Mouse (Mus musculus) right cerebral cortex, postnatal 25 days (tissue): ENCODE results near the gene Raet1e.
"Not testable (repeated sequence)": the region's sequence is repeated elsewhere in the genome, so short reads cannot be mapped to it uniquely, and the experiment has no call there.

Experiments
- DNase-seq: peaks from one replicate; pipeline ENCODE4 v3.0.0; 2022

The Raet1e gene

DNA sequence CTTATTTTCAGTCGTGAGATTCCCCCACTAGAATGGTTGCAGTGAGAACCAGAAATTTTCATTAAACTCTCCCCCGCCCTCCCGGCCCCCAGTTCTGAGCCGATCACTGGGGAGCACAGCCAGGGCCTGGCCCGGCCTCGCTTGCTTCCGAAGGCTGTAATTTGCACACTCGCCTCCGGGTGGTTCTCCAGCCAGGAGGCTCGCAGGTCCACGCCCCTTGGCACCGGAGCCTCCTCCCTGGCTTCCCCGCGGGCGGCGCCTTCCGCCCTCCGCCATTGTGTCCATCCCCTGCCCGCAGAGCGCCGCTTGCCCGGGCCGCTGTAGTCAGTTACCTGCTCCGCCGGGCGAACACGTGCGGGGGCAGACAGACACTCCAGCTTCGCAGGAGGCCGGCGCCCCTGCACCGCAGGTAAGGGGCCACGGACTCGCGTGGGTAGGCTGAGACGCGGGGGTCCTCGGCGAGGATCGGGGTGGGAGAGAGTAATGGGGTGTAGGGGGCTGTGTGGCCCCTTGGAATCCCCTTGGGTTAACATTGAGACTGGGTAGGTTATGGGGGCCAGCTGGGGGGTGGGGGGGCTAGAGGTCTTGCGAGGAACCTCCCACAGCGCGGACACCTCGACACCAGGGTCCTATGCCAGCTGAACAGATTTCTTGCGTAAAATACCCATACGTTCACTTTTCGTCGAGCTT lies at the start of gene Raet1e, which contains the start of gene H60b:
Gene Raet1e, plus strand, starts transcription at position 260 of the 690 bp plus-strand sequence.
Gene H60b, plus strand, starts transcription at position 277 of the 690 bp plus-strand sequence.
- DNase-seq = not testable (repeated sequence)

DNA sequence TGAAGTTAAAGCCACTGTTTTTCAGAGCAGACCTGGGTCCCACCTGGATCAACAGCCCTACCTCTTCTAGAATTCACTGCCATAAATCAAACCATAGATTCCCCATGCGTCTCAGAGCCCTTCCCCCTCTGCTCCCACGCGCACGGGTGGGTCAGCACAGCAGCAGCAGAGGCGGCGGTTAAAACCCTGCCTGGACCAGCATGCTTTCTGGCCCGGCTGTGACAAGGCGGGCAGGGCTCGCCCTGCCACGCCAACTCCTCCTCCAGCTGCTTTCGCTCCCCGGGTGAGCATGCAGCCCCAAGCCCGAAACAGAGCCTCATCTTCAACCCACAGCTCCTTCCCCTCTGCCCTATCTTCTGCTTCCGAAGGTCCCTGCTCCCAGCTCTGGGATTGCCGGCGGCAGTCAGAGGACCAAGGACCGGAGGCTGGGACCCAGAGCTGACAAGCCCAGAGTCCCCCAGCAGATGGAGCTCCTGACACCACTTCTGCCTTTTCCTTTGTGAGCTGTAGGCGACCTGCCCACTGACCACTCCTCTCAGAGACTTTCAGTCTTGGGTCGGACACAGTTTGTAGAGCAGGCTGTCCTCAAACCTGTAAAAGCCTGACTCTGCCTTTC lies 17.6 kb upstream of the Raet1e start:
- peak; percentile 58 for DNase-seq

- not testable (repeated sequence) for DNase-seq
Measured at GRCm38 (mm10) chr10:22142194-22142593, 16.2 kb upstream of the Raet1e start.

DNA sequence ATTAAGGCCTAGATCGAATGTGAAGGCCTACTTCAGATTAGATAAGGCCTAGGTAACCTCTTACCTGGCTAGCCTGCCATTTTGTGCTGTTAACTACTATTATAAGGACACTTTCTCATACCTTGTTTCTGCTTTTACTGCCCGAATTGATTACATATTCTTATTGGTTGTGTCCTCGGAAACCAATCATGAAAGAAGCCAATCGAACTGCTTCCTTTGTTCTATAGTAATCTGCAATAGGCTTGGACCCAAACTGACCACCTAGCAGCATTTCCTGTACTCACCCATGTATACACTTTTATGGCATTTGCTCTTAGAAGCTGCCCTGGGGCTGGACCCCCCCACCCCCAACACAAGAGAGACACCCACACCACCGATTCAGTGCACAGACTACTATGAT lies 15.4 kb upstream of the Raet1e start:
- DNase-seq = no peak

GRCm38 (mm10) chr10:22148441-22149072 lies 9.8 kb upstream of the Raet1e start:
- DNase-seq = peak; percentile 47

GRCm38 (mm10) chr10:22149073-22149690 lies 9.2 kb upstream of the Raet1e start, which contains the start of gene E030030I06Rik:
E030030I06Rik (minus strand) TSS chr10:22149270.
- no peak for DNase-seq

DNA sequence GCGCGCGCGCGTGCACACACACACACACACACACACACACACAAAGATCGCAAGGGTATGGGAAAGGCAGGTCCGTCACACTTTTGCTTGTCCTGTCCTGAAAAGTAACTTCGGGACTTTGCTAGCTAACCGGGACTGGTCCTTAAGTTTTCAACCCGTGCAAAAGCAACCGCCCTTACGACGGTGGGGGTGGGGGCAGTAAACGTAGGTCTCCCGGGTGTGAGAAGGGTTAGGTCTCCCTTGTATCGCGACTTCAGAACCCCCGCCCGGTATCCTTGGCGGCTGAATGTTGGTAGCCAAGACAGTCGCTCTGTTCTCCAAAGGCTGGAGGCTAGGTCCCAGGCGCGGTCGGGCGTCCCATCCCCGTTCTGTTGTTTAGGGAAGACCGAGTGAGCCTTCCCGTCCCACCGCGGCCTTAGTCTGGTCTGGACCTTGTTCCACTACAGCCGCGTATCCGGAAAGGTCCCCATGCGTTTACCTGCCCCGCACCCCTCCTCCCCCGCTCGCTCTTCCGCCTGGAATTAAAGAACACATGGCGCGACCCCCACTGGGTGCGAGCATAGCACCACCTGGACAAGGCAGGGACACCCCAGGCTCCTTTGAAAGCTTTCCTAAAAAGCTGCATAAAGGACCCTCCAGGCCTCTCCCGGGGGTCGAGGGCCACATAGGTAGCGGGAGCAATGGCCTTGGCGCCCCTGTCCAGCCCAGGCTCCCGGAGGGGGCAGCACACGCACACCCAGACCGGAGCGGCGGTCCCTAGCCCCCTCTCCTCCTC lies 8.5 kb upstream of the Raet1e start:
- no peak for DNase-seq

GRCm38 (mm10) chr10:22150593-22150992 lies 7.8 kb upstream of the Raet1e start:
- no peak for DNase-seq

GRCm38 (mm10) chr10:22151056-22151862 lies 7.1 kb upstream of the Raet1e start:
- not testable (repeated sequence) for DNase-seq

DNA sequence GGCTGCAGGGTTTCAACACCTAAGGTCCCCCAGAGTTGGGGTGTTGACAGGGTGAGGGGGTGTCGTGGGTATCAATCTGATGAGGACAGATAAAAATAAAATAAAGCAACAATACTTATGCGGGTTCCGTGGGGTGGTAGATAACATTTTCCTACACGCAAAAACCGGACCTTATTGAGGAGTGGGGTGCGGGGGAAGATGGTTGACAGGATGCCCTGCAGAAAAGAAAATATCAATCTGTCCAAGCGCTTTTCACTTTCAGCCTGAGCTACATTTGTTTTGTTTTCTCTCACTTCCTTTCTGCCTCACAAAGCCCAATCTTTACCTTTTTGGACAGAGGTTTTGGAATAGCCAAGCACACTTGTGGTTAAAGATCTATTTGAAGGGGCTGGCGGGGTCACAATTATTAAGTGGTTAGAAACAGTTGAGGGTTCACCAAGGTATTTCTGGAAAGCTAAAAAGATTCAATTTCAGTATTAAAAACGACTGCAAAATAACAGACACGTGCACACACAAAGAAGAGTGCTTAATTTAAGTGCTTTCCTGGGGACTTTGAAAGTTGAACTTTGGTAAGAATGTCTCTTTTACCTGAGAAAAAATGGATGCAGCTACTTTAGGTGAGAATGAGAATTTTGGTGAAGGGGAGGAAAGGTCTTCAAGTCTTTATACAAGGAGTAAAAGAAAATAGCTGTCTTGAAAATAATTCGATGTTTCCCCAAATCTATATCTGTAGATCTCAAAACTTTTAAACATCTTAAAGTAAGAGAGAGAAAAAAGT lies 6.3 kb upstream of the Raet1e start:
- not testable (repeated sequence) for DNase-seq

- not testable (repeated sequence) for DNase-seq
Measured at GRCm38 (mm10) chr10:22153147-22153690, 5.2 kb upstream of the Raet1e start.

GRCm38 (mm10) chr10:22154127-22154526 lies 4.2 kb upstream of the Raet1e start:
- DNase-seq = not testable (repeated sequence)

DNA sequence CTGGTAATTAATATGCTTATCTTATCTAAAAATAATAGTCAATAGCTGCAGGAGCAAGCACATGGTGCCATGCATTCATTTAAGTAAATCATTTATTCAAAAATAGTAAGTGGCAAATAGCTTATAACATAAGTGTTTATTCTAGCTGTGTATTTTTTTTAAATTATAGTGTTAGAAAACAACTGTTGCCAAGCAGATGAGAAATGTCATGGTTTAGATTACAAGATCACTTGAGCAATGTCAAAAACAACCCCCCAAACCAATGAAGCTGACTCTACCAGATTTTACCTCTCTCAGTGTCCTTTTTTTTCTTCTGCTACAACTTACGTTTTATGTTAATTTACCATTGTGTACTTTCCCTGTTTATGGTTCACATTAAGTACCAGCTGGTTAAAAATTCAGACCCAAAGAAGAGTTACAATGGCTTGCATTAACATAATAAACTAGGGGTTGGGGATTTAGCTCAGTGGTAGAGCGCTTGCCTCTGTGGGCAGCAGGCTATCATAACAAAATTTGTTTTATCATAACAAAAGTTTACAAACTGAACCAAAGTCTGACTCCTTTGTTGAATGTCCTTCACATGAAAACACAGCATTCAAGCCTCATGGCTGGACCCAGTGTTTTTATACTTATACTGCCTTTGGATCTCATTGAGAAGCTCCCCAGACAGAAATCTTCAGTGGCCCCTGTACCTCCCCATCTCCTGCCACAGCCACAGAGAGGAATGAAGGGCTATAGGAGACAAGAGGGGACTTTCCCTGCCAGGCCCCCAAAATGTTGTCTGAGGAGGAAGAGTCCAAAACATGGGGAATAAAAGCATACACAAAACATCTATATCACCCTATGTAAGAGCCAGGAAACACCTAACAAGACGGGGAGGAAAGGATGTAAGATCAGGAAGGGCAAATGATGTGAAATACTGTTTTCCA lies 3.2 kb upstream of the Raet1e start:
- DNase-seq = no peak

DNA sequence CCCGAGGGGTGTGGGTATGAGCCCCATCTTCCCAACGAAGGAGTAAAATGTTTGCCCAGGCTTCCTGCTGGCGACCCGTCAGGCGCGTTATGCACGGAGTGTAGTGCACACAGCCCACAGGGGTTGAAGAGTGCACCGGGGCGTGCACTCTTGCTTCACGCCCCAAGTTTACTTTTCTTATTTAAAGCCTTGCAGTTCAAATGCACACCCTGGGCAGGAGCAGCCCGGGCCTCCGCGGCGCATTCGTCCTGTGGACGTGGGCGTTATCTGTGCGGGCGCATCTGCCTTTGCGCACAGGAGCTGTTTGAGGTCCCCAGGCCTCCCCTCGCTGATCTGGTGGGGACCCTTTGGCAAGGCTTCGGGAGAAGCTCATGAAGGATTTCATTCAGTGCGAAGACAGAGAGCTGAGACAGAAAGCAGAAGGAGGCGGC lies 777 bp downstream of the Raet1e start:
- DNase-seq = no peak

- DNase-seq = no peak
Measured at GRCm38 (mm10) chr10:22159581-22160140, 1.3 kb downstream of the Raet1e start.

DNA sequence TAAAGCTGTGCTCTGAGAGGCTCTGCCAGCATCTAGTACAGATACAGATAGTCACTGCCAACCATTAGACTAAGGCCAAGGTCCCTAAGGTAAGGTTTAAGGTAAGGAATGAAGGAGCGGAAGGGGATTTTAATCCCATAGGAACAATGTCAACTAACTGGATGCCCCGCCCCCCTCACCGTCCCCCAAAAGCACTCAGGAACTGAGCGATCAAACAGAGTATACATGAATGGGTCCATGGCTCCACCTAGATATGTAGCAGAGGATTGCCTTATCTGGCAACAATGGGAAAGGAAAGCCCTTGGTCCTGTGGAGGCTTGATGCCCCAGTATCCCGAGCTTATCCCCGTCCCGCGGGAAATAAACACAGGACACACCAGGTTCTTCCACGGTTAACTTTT lies 4.9 kb downstream of the Raet1e start:
- DNase-seq = not testable (repeated sequence)

DNA sequence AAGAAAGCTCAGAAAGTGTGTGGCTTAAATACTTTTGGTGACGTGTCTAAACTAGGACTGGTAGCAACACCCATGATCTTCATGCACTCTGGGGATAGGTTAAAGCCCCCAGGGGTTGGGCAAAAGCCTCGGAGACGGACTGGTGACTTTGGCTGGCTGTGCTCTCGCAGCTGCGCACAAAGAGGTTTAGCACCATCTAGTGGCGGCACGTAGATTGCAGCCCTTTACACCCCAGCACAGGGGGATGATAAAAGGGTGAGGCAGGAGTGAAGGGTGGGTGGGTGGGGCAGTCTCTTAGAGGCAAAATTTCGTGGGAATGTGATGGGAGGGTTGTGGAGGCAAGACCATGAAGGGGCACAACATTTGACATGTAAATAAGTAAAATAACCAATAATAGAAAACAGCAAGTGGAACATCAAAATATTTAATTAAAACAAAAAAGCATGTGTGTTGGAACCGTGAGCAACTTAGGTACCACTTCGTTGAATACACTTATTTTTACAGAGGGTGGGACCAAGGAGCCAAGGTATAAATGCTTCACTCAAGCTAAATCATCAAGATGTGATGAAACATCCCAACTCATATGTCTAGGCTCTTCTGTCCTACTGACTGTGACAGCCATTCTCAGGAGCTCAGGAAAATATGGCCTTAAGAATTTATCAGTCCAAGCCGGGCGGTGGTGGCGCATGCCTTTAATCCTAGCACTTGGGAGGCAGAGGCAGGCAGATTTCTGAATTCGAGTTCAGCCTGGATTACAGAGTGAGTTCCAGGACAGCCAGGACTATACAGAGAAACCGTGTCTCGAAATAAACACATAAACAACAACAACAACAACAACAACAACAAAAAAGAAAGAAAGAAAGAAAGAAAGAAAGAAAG lies 5.6 kb downstream of the Raet1e start:
- peak; percentile 68 for DNase-seq
